Mouse (Mus musculus) olfactory bulb, adult 2 months (tissue): ENCODE measurements around the gene Ube2l3.

ENCODE experiments used
- CTCF ChIP-seq: fragments of 200-500 bp; IDR thresholded peaks from 2 replicates; pipeline ENCODE4 v1.5.1; 2012; ENCODE audit warnings: low read depth, mild to moderate bottlenecking, low read length, moderate library complexity; ENCODE audit not compliant: insufficient read depth
- POLR2A ChIP-seq: fragments of 200-500 bp; IDR thresholded peaks from 2 replicates; pipeline ENCODE4 v1.6.1; 2012; ENCODE audit warnings: mild to moderate bottlenecking, low read depth, low read length, moderate library complexity; ENCODE audit not compliant: insufficient read depth

DNA sequence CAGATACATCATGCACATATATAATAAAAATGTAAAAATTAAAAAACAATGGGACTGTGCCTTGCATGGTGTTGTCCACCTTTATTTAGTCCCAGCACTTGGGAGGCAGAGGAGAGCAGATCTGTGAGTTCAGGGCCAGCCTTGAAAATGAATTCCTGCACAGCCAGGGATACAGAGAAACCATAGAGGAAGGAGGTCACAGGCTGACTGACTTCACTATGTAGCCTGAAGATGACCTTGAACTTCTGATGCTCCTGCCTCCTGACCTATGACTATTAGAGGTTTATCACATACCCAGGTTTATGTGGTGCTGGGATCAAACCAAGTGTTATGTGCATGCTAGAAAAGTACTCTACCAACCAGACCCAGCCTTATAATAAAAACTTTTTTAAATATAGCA, 17.0 kb downstream of the Ube2l3 start:
- TF ChIP-seq CTCF (no peak), POLR2A (no peak)
